Mouse (Mus musculus) forebrain, embryonic 10.5 days (tissue): ENCODE measurements around the gene Calm3. TPM values are rescaled to one million over a fixed set of nuclear protein-coding genes. Genes with fewer than 3 reads are reported as not detected.
A peak's percentile ranks its signal among the peaks of the same experiment; 100 is the strongest.

Experiments used
- DNase-seq: peaks from one replicate; pipeline ENCODE4 v3.0.0-alpha.2; 2017; ENCODE audit warnings: low spot score; ENCODE audit errors: extremely low spot score
- H3K27ac ChIP-seq: fragments of 300-500 bp; sonication (generic); 2 replicates; pipeline ENCODE4 v1.5.1; 2016; ENCODE audit warnings: mild to moderate bottlenecking
- H3K27me3 ChIP-seq: fragments of 300-500 bp; sonication (generic); 2 replicates; pipeline ENCODE4 v1.6.1; 2016; ENCODE audit warnings: mild to moderate bottlenecking; ENCODE audit not compliant: poor library complexity, severe bottlenecking
- H3K36me3 ChIP-seq: fragments of 300-500 bp; sonication (generic); replicated peaks from 2 replicates; pipeline ENCODE4 v1.6.1; 2016; ENCODE audit warnings: mild to moderate bottlenecking, moderate library complexity
- H3K4me1 ChIP-seq: fragments of 300-500 bp; sonication (generic); 2 replicates; pipeline ENCODE4 v1.6.1; 2016
- H3K4me3 ChIP-seq: fragments of 300-500 bp; sonication (generic); 2 replicates; pipeline ENCODE4 v1.5.1; 2016; ENCODE audit warnings: mild to moderate bottlenecking, moderate library complexity
- H3K9me3 ChIP-seq: fragments of 300-500 bp; sonication (generic); 2 replicates; pipeline ENCODE4 v1.6.1; 2016; ENCODE audit warnings: mild to moderate bottlenecking, moderate library complexity
- WGBS: fragments of 180-500 bp; shearing (Covaris S2); methylation state at CpG from one replicate; pipeline ENCODE4 v1.1.7; 2016; 5-methylcytosine and 5-hydroxymethylcytosine counted together
- polyA plus RNA-seq: library from polyadenylated mRNA; unstranded; fragments of >200 nt; fragmentation: Nextera tagmentation; extraction: Ambion mirVana; gene quantifications from 2 replicates; pipeline ENCODE4 v1.2.1, GENCODE M21; 2016

Gene Calm3
- polyA plus RNA-seq, 1 experiment from 2014 or later = 163 TPM

GRCm38 (mm10) chr7:16874756-16875309, 49.1 kb downstream of the Calm3 start:
- H3K4me3 ChIP-seq = peak overlapping the region; percentile 82
- H3K9me3 ChIP-seq = no peaks in the 10 kb centered on the region
- peaks cover 31% of the 10 kb centered on the region for H3K36me3 ChIP-seq
- no peaks in the 10 kb centered on the region for H3K27me3 ChIP-seq
- peaks cover 46% of the 10 kb centered on the region for H3K4me1 ChIP-seq
- peak overlapping the region; percentile 93 for H3K27ac ChIP-seq
- under 1% methylated on average over 33 of the region's 33 CpGs for WGBS
- DNase-seq = peak; percentile 100

- H3K27me3 ChIP-seq = no peaks in the 10 kb centered on the region
- peak overlapping the region; percentile 93 for H3K27ac ChIP-seq
- H3K4me3 ChIP-seq = peak overlapping the region; percentile 82
- H3K9me3 ChIP-seq = no peaks in the 10 kb centered on the region
- H3K36me3 ChIP-seq = peaks cover 27% of the 10 kb centered on the region
- peak; percentile 82 for DNase-seq
- 5% methylated on average over 17 of the region's 17 CpGs for WGBS
- peaks cover 47% of the 10 kb centered on the region for H3K4me1 ChIP-seq
Measured at GRCm38 (mm10) chr7:16874190-16874589, 49.7 kb downstream of the Calm3 start.

- DNase-seq = no peak
- Histone ChIP-seq H3K27ac (no peak overlapping the region), H3K4me3 (no peak overlapping the region), H3K36me3 (peaks cover 19% of the 10 kb centered on the region), H3K9me3 (no peaks in the 10 kb centered on the region), H3K4me1 (peaks cover 45% of the 10 kb centered on the region), H3K27me3 (no peaks in the 10 kb centered on the region)
- WGBS = 91% methylated on average over 4 of the region's 4 CpGs
Measured at GRCm38 (mm10) chr7:16873392-16873791, 50.5 kb downstream of the Calm3 start.

GRCm38 (mm10) chr7:16872478-16872877, 51.4 kb downstream of the Calm3 start:
- Histone ChIP-seq H3K9me3 (no peaks in the 10 kb centered on the region), H3K4me3 (no peak overlapping the region), H3K27me3 (no peaks in the 10 kb centered on the region), H3K36me3 (peaks cover 18% of the 10 kb centered on the region), H3K27ac (no peak overlapping the region), H3K4me1 (peaks cover 42% of the 10 kb centered on the region)
- 91% methylated on average over 9 of the region's 9 CpGs for WGBS
- no peak for DNase-seq

DNA sequence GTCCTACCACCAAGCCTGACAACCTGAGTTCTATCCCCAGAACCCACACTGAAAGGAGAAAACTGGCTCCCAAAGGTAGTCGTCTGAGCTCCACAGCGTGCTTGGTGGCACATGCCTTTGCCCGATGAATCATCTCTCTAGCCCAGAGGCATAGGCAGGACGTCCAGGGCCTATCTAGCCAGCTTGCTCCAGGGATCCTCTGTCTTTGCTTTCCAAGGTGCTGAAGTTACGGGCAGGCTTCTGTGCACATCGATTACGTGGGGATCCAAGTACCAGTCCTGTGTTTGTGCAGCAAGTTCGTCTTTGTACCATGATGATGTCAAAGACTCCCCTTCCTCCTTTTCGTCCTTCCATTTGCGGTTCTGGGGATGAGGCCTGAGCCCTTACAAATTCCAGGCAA, 52.3 kb downstream of the Calm3 start:
- Histone ChIP-seq H3K27me3 (no peaks in the 10 kb centered on the region), H3K36me3 (peaks cover 26% of the 10 kb centered on the region), H3K9me3 (no peaks in the 10 kb centered on the region), H3K4me1 (peaks cover 34% of the 10 kb centered on the region), H3K4me3 (no peak overlapping the region), H3K27ac (no peak overlapping the region)
- WGBS = 83% methylated on average over 10 of the region's 10 CpGs
- DNase-seq = no peak

DNA sequence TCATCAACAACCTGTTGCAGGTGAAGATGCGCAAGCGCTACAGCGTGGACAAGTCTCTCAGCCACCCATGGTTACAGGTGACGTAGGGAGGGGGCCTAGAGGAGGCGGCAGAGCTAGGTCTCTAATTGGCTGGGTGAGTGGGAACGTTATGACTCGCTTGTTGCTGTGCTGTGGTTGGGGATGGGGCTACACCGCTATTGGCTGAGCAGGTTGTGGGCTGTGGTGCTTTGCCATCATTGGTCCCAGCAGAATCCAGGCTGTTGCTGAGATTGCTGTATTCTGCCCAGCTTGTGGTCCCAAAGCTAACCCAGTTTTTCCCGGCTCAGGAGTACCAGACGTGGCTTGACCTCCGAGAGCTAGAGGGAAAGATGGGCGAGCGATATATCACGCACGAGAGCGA, 54.4 kb downstream of the Calm3 start:
- no peaks in the 10 kb centered on the region; the same call in 1 of the 2 replicates for H3K9me3 ChIP-seq
- H3K27ac ChIP-seq = peak overlapping the region; percentile 77
- peaks cover 19% of the 10 kb centered on the region for H3K4me1 ChIP-seq
- 6% methylated on average over 16 of the region's 16 CpGs for WGBS
- peaks cover 46% of the 10 kb centered on the region for H3K36me3 ChIP-seq
- no peaks in the 10 kb centered on the region for H3K27me3 ChIP-seq
- H3K4me3 ChIP-seq = peak overlapping the region; percentile 48
- DNase-seq = peak; percentile 77

GRCm38 (mm10) chr7:16867488-16867887, 56.4 kb downstream of the Calm3 start:
- Histone ChIP-seq H3K4me1 (peaks cover 11% of the 10 kb centered on the region), H3K9me3 (no peaks in the 10 kb centered on the region; the same call in 1 of the 2 replicates), H3K27ac (no peak overlapping the region), H3K36me3 (peaks cover 66% of the 10 kb centered on the region), H3K4me3 (no peak overlapping the region), H3K27me3 (no peaks in the 10 kb centered on the region)
- DNase-seq = no peak
- 84% methylated on average over 3 of the region's 3 CpGs for WGBS

Other genes starting within 250 kb of the Calm3 start
- gene Ceacam15, start 248.4 kb downstream of the Calm3 start, polyA plus RNA-seq = not detected in 2 replicates
- gene Ceacam9, start 202.2 kb downstream of the Calm3 start, polyA plus RNA-seq = not detected in 2 replicates
- 249 and 254 TPM in 2 replicates for gene Ap2s1, start 185.7 kb downstream of the Calm3 start, polyA plus RNA-seq
- 44.3 and 46.2 TPM in 2 replicates for gene Slc1a5, start 142.8 kb downstream of the Calm3 start, polyA plus RNA-seq
- 120 and 122 TPM in 2 replicates for gene Strn4, start 108.2 kb downstream of the Calm3 start, polyA plus RNA-seq
- gene Fkrp, start 107.4 kb downstream of the Calm3 start, polyA plus RNA-seq = 26.3 and 27.2 TPM in 2 replicates
- gene Prkd2, start 81.2 kb downstream of the Calm3 start, polyA plus RNA-seq = 9.6 and 10.7 TPM in 2 replicates
- 1.9 and 2.2 TPM in 2 replicates for gene Dact3, start 48.8 kb downstream of the Calm3 start, polyA plus RNA-seq
- 5.5 and 6.6 TPM in 2 replicates for gene Gng8, start 32.3 kb downstream of the Calm3 start, polyA plus RNA-seq
- gene Ptgir, start 17.6 kb downstream of the Calm3 start, polyA plus RNA-seq = 0.10 TPM in 2 replicates
- gene Pnmal2, start 20.6 kb upstream of the Calm3 start, polyA plus RNA-seq = 4.3 and 6.8 TPM in 2 replicates
- 7.3 and 9.3 TPM in 2 replicates for gene Pnmal1, start 35.6 kb upstream of the Calm3 start, polyA plus RNA-seq
- gene Gm42372, start 59.0 kb upstream of the Calm3 start, polyA plus RNA-seq = 1.2 and 1.4 TPM in 2 replicates
- 7.8 and 8.9 TPM in 2 replicates for gene Ccdc8, start 68.6 kb upstream of the Calm3 start, polyA plus RNA-seq
- 149 and 150 TPM in 2 replicates for gene Ppp5c, start 103.8 kb upstream of the Calm3 start, polyA plus RNA-seq
- gene Hif3a, start 138.3 kb upstream of the Calm3 start, polyA plus RNA-seq = 4.3 and 5.3 TPM in 2 replicates
- 0.11 and 0.12 TPM in 2 replicates for gene Psg16, start 149.9 kb upstream of the Calm3 start, polyA plus RNA-seq
- gene Ceacam3, start 226.2 kb upstream of the Calm3 start, polyA plus RNA-seq = not detected in 2 replicates